Mouse (Mus musculus) brain, embryonic 18.5 days (tissue): ENCODE results near the gene Hcfc1.
A peak's percentile ranks its signal among the peaks of the same experiment; 100 is the strongest.

Experiments used
- DNase-seq: peaks from one replicate; pipeline ENCODE4 v3.0.0-alpha.2; 2012; ENCODE audit warnings: low read depth, low spot score

The Hcfc1 gene

DNA sequence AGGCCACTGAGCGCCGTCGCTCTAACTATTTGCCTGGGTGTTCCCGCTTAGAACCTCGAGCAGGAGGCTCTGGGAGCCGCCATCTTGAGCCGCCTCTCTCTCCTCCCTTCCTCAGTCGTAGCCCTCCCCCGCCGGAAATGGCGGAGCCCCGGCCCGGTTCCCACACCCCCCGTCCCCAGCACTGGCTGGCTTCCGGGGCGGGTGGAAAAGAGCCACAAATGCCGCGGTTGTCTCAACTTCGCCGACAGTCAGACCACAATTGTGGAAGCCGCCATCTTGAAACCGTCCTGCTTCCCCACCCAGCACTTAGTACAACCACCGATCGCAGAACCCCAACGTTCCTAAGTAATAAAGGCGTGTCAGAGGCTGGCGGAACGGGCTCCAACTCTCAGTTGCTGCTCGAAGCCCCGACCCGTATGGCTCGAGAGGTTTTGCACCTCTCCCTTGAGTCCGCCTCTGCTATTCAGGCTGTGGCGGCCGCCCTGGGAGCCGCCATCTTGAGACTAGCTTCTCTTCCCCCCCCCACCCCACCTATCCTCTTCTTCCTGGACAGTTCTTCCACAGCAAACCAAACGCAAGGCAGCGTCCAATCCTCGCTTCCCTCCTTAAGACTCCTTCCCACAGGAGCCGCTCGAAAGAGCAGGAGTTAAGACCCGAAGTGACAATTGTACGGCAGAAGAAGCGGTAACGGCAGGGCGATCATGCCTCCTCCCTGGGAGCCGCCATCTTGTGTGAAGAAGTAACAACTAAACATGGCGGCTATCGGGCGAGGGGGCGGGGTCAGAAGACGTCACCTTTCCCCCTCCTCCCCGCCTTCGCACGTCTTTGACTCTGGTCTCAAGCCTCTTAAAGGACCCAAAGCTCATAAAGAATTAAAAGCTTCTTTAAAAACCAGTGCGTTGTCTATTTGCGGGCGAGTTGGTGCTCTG is at the start of gene Hcfc1:
Gene Hcfc1 (minus strand): TSS at position 110 of the 929 bp plus-strand sequence.
- DNase-seq = peak; percentile 78

GRCm38 (mm10) chrX:74014597-74014996 is 48.4 kb upstream of the Hcfc1 start:
- DNase-seq = no peak

GRCm38 (mm10) chrX:74008063-74008462 is 41.9 kb upstream of the Hcfc1 start:
- DNase-seq = no peak

- no peak for DNase-seq
These were observed 40.2 kb upstream of the Hcfc1 start for GRCm38 (mm10) chrX:74006401-74006800.

DNA sequence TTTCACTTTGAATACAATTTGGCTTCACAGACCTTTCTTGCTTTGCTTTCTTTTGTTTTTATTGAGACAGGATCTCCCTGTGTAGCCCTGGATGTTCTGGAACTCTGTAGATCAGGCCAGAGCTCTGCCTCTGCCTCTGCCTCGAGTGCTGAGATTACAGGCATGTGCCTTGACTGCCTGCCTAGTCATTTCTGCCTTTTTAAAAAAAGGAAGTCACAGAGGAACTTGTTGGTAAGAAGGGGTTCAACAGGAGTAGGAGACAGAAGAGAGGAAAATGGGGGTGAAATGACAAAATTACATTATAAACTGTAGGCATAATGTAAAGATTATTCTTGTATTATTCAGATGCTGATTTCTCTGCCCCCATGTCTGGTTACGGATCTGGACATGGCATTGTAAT is 37.5 kb upstream of the Hcfc1 start:
- no peak for DNase-seq

GRCm38 (mm10) chrX:74001024-74001423 is 34.9 kb upstream of the Hcfc1 start:
- DNase-seq = no peak

- DNase-seq = peak; percentile 69
These were observed 33.0 kb upstream of the Hcfc1 start for GRCm38 (mm10) chrX:73998911-73999869.

GRCm38 (mm10) chrX:73977783-73978182 is 11.6 kb upstream of the Hcfc1 start:
- no peak for DNase-seq

DNA sequence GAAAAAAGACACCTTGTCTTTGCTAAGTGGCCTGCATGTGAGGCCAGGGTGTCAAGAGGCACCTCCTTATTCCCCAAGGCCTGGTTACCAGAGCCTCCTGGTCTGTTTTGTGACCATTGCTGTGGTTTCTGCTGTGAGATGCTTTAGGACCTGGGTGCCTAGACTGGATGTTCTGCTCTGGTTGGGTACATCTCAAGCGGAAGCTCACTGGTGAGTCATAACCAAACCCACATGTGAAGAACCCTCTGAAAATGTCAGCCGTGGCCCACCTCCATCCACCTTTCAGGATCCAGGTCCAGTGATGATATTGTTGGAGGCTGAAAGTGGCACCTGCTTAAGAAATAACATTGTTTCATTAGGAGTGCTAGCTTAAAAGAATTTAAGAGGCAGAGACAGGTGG is 10.1 kb upstream of the Hcfc1 start:
- DNase-seq = no peak

- DNase-seq = no peak
These were observed 6.6 kb upstream of the Hcfc1 start for GRCm38 (mm10) chrX:73972774-73973173.

DNA sequence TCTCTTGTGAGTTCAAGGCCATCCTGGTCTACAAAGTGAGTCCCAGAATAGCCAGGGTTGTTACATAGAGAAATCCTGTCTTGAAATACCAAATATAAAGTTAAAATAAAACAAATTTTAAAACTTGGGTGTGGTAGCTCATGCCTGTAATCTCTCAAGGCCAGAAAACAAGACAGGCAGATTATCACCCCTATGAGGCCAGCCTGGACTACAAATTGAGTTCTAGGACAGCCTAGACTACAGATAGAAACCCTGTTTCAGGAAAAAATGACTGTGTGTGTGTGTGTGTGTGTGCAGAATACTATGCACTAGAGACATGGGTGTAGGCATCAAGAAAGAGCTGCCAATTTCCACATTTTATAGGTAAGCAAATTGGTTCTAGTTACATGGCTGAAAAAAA is 4.6 kb upstream of the Hcfc1 start:
- no peak for DNase-seq

GRCm38 (mm10) chrX:73969729-73970128 is 3.6 kb upstream of the Hcfc1 start:
- DNase-seq = no peak

- DNase-seq = no peak
These were observed 3.0 kb upstream of the Hcfc1 start for GRCm38 (mm10) chrX:73969167-73969566.

- DNase-seq = peak; percentile 87
These were observed 1.3 kb upstream of the Hcfc1 start for GRCm38 (mm10) chrX:73967177-73968075.

- DNase-seq = peak; percentile 26
These were observed 850 bp downstream of the Hcfc1 start for GRCm38 (mm10) chrX:73965307-73965706.

- DNase-seq = no peak
These were observed 1.8 kb downstream of the Hcfc1 start for GRCm38 (mm10) chrX:73964363-73964762.

DNA sequence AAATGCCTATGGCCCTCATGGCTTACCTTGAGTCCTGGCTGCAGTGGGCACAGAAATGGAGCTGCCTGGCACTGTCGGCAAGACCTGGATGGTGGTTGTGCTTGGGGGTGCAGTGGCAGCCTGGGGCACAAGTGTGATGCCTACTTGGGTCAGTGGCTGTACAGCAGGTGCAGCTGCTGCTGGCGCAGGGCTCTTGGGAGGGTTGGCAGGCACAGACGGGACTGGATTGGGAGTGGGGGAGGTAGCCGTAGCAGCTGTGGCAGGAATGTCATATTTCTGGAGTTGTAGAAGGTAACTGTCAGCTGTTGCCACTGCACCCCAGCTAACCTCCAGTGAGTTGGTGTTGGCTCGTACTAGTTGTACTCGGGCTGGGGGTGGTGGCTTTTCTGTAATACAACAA is 11.2 kb downstream of the Hcfc1 start:
- no peak for DNase-seq

GRCm38 (mm10) chrX:73952603-73953002 is 13.6 kb downstream of the Hcfc1 start:
- no peak for DNase-seq

GRCm38 (mm10) chrX:73949341-73949740 is 16.8 kb downstream of the Hcfc1 start:
- no peak for DNase-seq

- peak; percentile 16 for DNase-seq
These were observed 17.5 kb downstream of the Hcfc1 start for GRCm38 (mm10) chrX:73948647-73949046.

DNA sequence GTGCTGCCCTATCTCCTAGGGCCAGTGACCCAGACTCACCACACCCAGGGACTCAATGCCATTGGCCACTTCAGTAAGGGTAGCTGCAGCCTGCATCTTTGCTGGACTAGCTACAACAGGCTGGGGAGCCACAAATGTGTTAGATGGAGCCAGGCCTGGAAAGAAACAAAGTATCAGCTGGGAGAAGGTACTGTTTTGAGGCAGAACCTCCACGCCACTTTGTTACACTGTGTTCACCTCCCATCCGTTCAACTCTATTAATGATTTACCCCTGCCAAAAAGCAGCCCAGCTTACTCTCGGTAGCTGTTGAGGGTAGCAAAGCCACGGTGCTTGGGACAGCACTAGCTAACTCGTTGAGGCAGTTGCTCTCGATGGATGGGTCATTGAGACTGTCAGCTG is 19.3 kb downstream of the Hcfc1 start:
- no peak for DNase-seq
